Mouse (Mus musculus) fat pad, adult 2 months (tissue): ENCODE data around the gene Prph2.

ENCODE experiments used
- DNase-seq: peaks from one replicate; pipeline ENCODE4 v3.0.0-alpha.2; 2011; ENCODE audit warnings: low read depth, low spot score; ENCODE audit errors: extremely low read depth

Prph2 gene

GRCm38 (mm10) chr17:46890843-46891594 lies 19.2 kb upstream of the Prph2 start:
- DNase-seq = no peak

GRCm38 (mm10) chr17:46895426-46895825 lies 14.8 kb upstream of the Prph2 start:
- DNase-seq = no peak

- DNase-seq = no peak
Measured at GRCm38 (mm10) chr17:46897221-46897950, 12.9 kb upstream of the Prph2 start.

- DNase-seq = no peak
Measured at GRCm38 (mm10) chr17:46900941-46901340, 9.3 kb upstream of the Prph2 start.

- no peak for DNase-seq
Measured at GRCm38 (mm10) chr17:46903876-46904490, 6.3 kb upstream of the Prph2 start.

- DNase-seq = no peak
Measured at GRCm38 (mm10) chr17:46912331-46912730, 2.1 kb downstream of the Prph2 start.

GRCm38 (mm10) chr17:46915129-46915528 lies 4.9 kb downstream of the Prph2 start:
- no peak for DNase-seq

- DNase-seq = no peak
Measured at GRCm38 (mm10) chr17:46918951-46919350, 8.7 kb downstream of the Prph2 start.

GRCm38 (mm10) chr17:46920855-46921254 lies 10.6 kb downstream of the Prph2 start:
- no peak for DNase-seq

GRCm38 (mm10) chr17:46926192-46926591 lies 15.9 kb downstream of the Prph2 start:
- no peak for DNase-seq

- DNase-seq = no peak
Measured at GRCm38 (mm10) chr17:46926941-46927340, 16.7 kb downstream of the Prph2 start.

- DNase-seq = no peak
Measured at GRCm38 (mm10) chr17:46927781-46928180, 17.5 kb downstream of the Prph2 start.

- no peak for DNase-seq
Measured at GRCm38 (mm10) chr17:46929277-46929676, 19.0 kb downstream of the Prph2 start.

GRCm38 (mm10) chr17:46929897-46930296 lies 19.6 kb downstream of the Prph2 start:
- DNase-seq = no peak

- DNase-seq = no peak
Measured at GRCm38 (mm10) chr17:46932961-46933360, 22.7 kb downstream of the Prph2 start.

- no peak for DNase-seq
Measured at GRCm38 (mm10) chr17:46933557-46934348, 23.5 kb downstream of the Prph2 start.

- DNase-seq = no peak
Measured at GRCm38 (mm10) chr17:46940461-46940860, 30.2 kb downstream of the Prph2 start.

- DNase-seq = no peak
Measured at GRCm38 (mm10) chr17:46942421-46942820, 32.2 kb downstream of the Prph2 start.

GRCm38 (mm10) chr17:46946276-46946675 lies 36.0 kb downstream of the Prph2 start:
- DNase-seq = no peak

- no peak for DNase-seq
Measured at GRCm38 (mm10) chr17:46958045-46958444, 47.8 kb downstream of the Prph2 start.

- no peak for DNase-seq
Measured at GRCm38 (mm10) chr17:46960216-46960615, 50.0 kb downstream of the Prph2 start.
